Mouse (Mus musculus) megakaryocyte-erythroid progenitor cell, adult 5-6 weeks (primary cell): Measurements from ENCODE around the gene Ric8b. TPM values are rescaled to one million over a fixed set of nuclear protein-coding genes. Genes with fewer than 3 reads are reported as not detected.

Experiments used
- ATAC-seq: replicated peaks from 2 replicates; pipeline ENCODE4 v1.8.0; 2016; ENCODE audit warnings: mild to moderate bottlenecking, inconsistent platforms; ENCODE audit not compliant: severe bottlenecking, poor library complexity, low FRiP score, low TSS enrichment
- total RNA-seq, 2 experiments: library from RNA; stranded (forward) in 1 of 2; stranded (reverse) in 1 of 2; fragments of 200-1000, 215-1000 nt in 1 of 2; fragments of >200 nt in 1 of 2; fragmentation: Nextera tagmentation in 1 of 2; gene quantifications; 2 replicates each; pipeline ENCODE4 v1.2.3; 2014 to 2017

The Ric8b gene
- total RNA-seq, 2 experiments from 2014 or later = 10.4 to 13.7 TPM

GRCm38 (mm10) chr10:84997571-84998224 lies 80.3 kb downstream of the Ric8b start:
- ATAC-seq = no peak

- no peak for ATAC-seq
Observed at GRCm38 (mm10) chr10:84998225-84998579, 80.8 kb downstream of the Ric8b start.

GRCm38 (mm10) chr10:85001920-85002319 lies 84.5 kb downstream of the Ric8b start:
- no peak for ATAC-seq

GRCm38 (mm10) chr10:85003190-85004026 lies 86.0 kb downstream of the Ric8b start:
- ATAC-seq = no peak

GRCm38 (mm10) chr10:85006573-85007310 lies 89.3 kb downstream of the Ric8b start:
- peak; percentile 78 for ATAC-seq

GRCm38 (mm10) chr10:85007861-85008840 lies 90.7 kb downstream of the Ric8b start:
- no peak for ATAC-seq

- ATAC-seq = no peak
Observed at GRCm38 (mm10) chr10:85011066-85011465, 93.7 kb downstream of the Ric8b start.

- ATAC-seq = peak; percentile 88
Observed at GRCm38 (mm10) chr10:85013464-85013863, 96.0 kb downstream of the Ric8b start.

- no peak for ATAC-seq
Observed at GRCm38 (mm10) chr10:85013924-85014428, 96.6 kb downstream of the Ric8b start.

GRCm38 (mm10) chr10:85014456-85014976 lies 97.1 kb downstream of the Ric8b start:
- no peak for ATAC-seq

GRCm38 (mm10) chr10:85022647-85023312 lies 105.4 kb downstream of the Ric8b start:
- no peak for ATAC-seq

- ATAC-seq = no peak
Observed at GRCm38 (mm10) chr10:85023313-85023666, 105.9 kb downstream of the Ric8b start.

- peak; percentile 82 for ATAC-seq
Observed at GRCm38 (mm10) chr10:85025799-85026424, 108.5 kb downstream of the Ric8b start.

- peak; percentile 95 for ATAC-seq
Observed at GRCm38 (mm10) chr10:85027619-85028175, 110.3 kb downstream of the Ric8b start.

GRCm38 (mm10) chr10:85035131-85035725 lies 117.8 kb downstream of the Ric8b start:
- no peak for ATAC-seq

GRCm38 (mm10) chr10:85038147-85038546 lies 120.7 kb downstream of the Ric8b start:
- ATAC-seq = no peak

- no peak for ATAC-seq
Observed at GRCm38 (mm10) chr10:85038852-85039251, 121.4 kb downstream of the Ric8b start.
